Comparison of ENCODE assay signal across 20 mouse cellular contexts in genomic region chr9:121099453-121099852, GRCm38 (mm10).
DNase-seq lines count a peak whose midpoint lies in the region; ATAC-seq lines count a peak whose summit lies in the region.
"Had no signal": no experiment of that assay in that cellular context is flagged by ENCODE, and none has a peak within 500 bp of the region (broad histone marks: within the 10 kb centered on the region; RNA-seq: fewer than 3 reads in every experiment).

No protein-coding gene starts in this region.

- H3K9me3 ChIP-seq in hindbrain, embryonic 12.5 days (replicated peaks), result peaks cover 6% of the 10 kb centered on the region; the same call in 1 of the 2 replicates
- H3K9me3 ChIP-seq in hindbrain, embryonic 11.5 days (ENCODE audit: control insufficient read depth, low read length), result no peaks in the 10 kb centered on the region
- H3K9me3 ChIP-seq in neural tube, embryonic 12.5 days, result no peaks in the 10 kb centered on the region
- H3K9me3 ChIP-seq in forebrain, embryonic 12.5 days, result no peaks in the 10 kb centered on the region
- H3K9me3 ChIP-seq in forebrain, embryonic 16.5 days (ENCODE audit: control insufficient read depth, low read length), result no peaks in the 10 kb centered on the region
- no peaks in the 10 kb centered on the region for H3K9me3 ChIP-seq in intestine, embryonic 15.5 days
- H3K9me3 ChIP-seq: embryonic facial prominence, embryonic 12.5 days; heart, embryonic 10.5 days; hindbrain, embryonic 15.5 days had no signal

- H3K4me2 ChIP-seq in hindbrain, embryonic 12.5 days (replicated peaks), result no peak overlapping the region
- no peak overlapping the region for H3K4me2 ChIP-seq in hindbrain, embryonic 11.5 days (replicated peaks; ENCODE audit: low read depth, low read length)
- H3K4me2 ChIP-seq in neural tube, embryonic 12.5 days (replicated peaks), result no peak overlapping the region
- H3K4me2 ChIP-seq in forebrain, embryonic 12.5 days, result no peak overlapping the region
- H3K4me2 ChIP-seq in forebrain, embryonic 16.5 days (ENCODE audit: low read length), result no peak overlapping the region
- H3K4me2 ChIP-seq in intestine, embryonic 15.5 days (replicated peaks), result no peak overlapping the region
- H3K4me2 ChIP-seq: embryonic facial prominence, embryonic 12.5 days; hindbrain, embryonic 15.5 days had no signal

- H3K27me3 ChIP-seq in hindbrain, embryonic 12.5 days, result no peaks in the 10 kb centered on the region
- no peaks in the 10 kb centered on the region for H3K27me3 ChIP-seq in hindbrain, embryonic 11.5 days (ENCODE audit: control insufficient read depth, insufficient read depth, low read length)
- no peaks in the 10 kb centered on the region for H3K27me3 ChIP-seq in neural tube, embryonic 12.5 days (replicated peaks)
- no peaks in the 10 kb centered on the region for H3K27me3 ChIP-seq in forebrain, embryonic 12.5 days
- H3K27me3 ChIP-seq in forebrain, embryonic 16.5 days (replicated peaks; ENCODE audit: control insufficient read depth, insufficient read depth, low read length), result no peaks in the 10 kb centered on the region
- H3K27me3 ChIP-seq in intestine, embryonic 15.5 days (replicated peaks), result no peaks in the 10 kb centered on the region
- H3K27me3 ChIP-seq: embryonic facial prominence, embryonic 12.5 days; hindbrain, embryonic 15.5 days had no signal

- no peak for DNase-seq in hindbrain, embryonic 11.5 days (ENCODE audit: low spot score)
- DNase-seq in neural tube, embryonic 10.5 days (ENCODE audit: extremely low spot score, low spot score), result no peak
- no peak for DNase-seq in lung, adult 18-20 months
- DNase-seq: adrenal gland, postnatal 10 days; cerebellum, adult 11-12 months; cerebellum, adult 9-10 months; cerebellum, postnatal 25 days; gastrocnemius, postnatal 10 days; heart, adult 18-20 months; heart, postnatal 10 days; heart, postnatal 4 days had no signal

- 67% methylated on average over 10 of the region's 10 CpGs for WGBS in hindbrain, embryonic 12.5 days
- WGBS in hindbrain, embryonic 11.5 days, result 86% methylated on average over 10 of the region's 10 CpGs
- WGBS in neural tube, embryonic 12.5 days, result 79% methylated on average over 10 of the region's 10 CpGs
- WGBS in forebrain, embryonic 12.5 days, result 72% methylated on average over 10 of the region's 10 CpGs
- 60% methylated on average over 10 of the region's 10 CpGs for WGBS in forebrain, embryonic 16.5 days
- 88% methylated on average over 10 of the region's 10 CpGs for WGBS in intestine, embryonic 15.5 days

- H3K9ac ChIP-seq in hindbrain, embryonic 12.5 days, result no peak overlapping the region
- H3K9ac ChIP-seq in hindbrain, embryonic 11.5 days (ENCODE audit: low read depth, low read length), result no peak overlapping the region
- no peak overlapping the region for H3K9ac ChIP-seq in neural tube, embryonic 12.5 days
- H3K9ac ChIP-seq in forebrain, embryonic 12.5 days, result no peak overlapping the region
- H3K9ac ChIP-seq in forebrain, embryonic 16.5 days (replicated peaks; ENCODE audit: low read depth, low read length), result no peak overlapping the region
- H3K9ac ChIP-seq in intestine, embryonic 15.5 days, result no peak overlapping the region
- H3K9ac ChIP-seq: embryonic facial prominence, embryonic 12.5 days; hindbrain, embryonic 15.5 days had no signal

- H3K4me3 ChIP-seq in hindbrain, embryonic 12.5 days, result no peak overlapping the region
- no peak overlapping the region for H3K4me3 ChIP-seq in hindbrain, embryonic 11.5 days (ENCODE audit: low read depth, low read length)
- H3K4me3 ChIP-seq in neural tube, embryonic 12.5 days, result no peak overlapping the region
- no peak overlapping the region for H3K4me3 ChIP-seq in forebrain, embryonic 12.5 days (replicated peaks)
- no peak overlapping the region for H3K4me3 ChIP-seq in forebrain, embryonic 16.5 days (replicated peaks; ENCODE audit: low read length)
- H3K4me3 ChIP-seq in intestine, embryonic 15.5 days (replicated peaks), result no peak overlapping the region
- H3K4me3 ChIP-seq: embryonic facial prominence, embryonic 12.5 days; heart, embryonic 10.5 days; hindbrain, embryonic 15.5 days had no signal

- peak; percentile 63; the same call in 1 of the 2 replicates for ATAC-seq in hindbrain, embryonic 12.5 days (ENCODE audit: low FRiP score)
- ATAC-seq in hindbrain, embryonic 11.5 days (ENCODE audit: low FRiP score), result no peak
- ATAC-seq in neural tube, embryonic 12.5 days (ENCODE audit: low FRiP score, low read depth), result 0 out of 2 replicates have a peak, but pooled peaks have one; percentile 58
- peak; percentile 82 for ATAC-seq in forebrain, embryonic 12.5 days (ENCODE audit: low FRiP score)
- ATAC-seq in forebrain, embryonic 16.5 days, result peak; percentile 57
- no peak for ATAC-seq in intestine, embryonic 15.5 days
- ATAC-seq: inflammation-experienced regulatory T-cells, adult 6 months had no signal

- H3K36me3 ChIP-seq in hindbrain, embryonic 12.5 days, result no peaks in the 10 kb centered on the region
- H3K36me3 ChIP-seq in hindbrain, embryonic 11.5 days (ENCODE audit: control insufficient read depth, insufficient read depth, low read length), result no peaks in the 10 kb centered on the region
- no peaks in the 10 kb centered on the region for H3K36me3 ChIP-seq in neural tube, embryonic 12.5 days
- no peaks in the 10 kb centered on the region for H3K36me3 ChIP-seq in forebrain, embryonic 12.5 days (replicated peaks)
- H3K36me3 ChIP-seq in forebrain, embryonic 16.5 days (ENCODE audit: control insufficient read depth, insufficient read depth), result no peaks in the 10 kb centered on the region
- no peaks in the 10 kb centered on the region for H3K36me3 ChIP-seq in intestine, embryonic 15.5 days
- H3K36me3 ChIP-seq: heart, embryonic 10.5 days; hindbrain, embryonic 15.5 days had no signal

- H3K27ac ChIP-seq in hindbrain, embryonic 12.5 days, result 0 out of 2 replicates have a peak overlapping the region, but pooled peaks have one; percentile 44
- no peak overlapping the region for H3K27ac ChIP-seq in hindbrain, embryonic 11.5 days (ENCODE audit: low read depth, low read length)
- no peak overlapping the region for H3K27ac ChIP-seq in neural tube, embryonic 12.5 days
- peak overlapping the region; percentile 33; the same call in 1 of the 2 replicates for H3K27ac ChIP-seq in forebrain, embryonic 12.5 days
- no peak overlapping the region for H3K27ac ChIP-seq in forebrain, embryonic 16.5 days (ENCODE audit: low read length)
- H3K27ac ChIP-seq in intestine, embryonic 15.5 days, result no peak overlapping the region
- H3K27ac ChIP-seq: embryonic facial prominence, embryonic 12.5 days; heart, embryonic 10.5 days; hindbrain, embryonic 15.5 days had no signal

- no peaks in the 10 kb centered on the region for H3K4me1 ChIP-seq in hindbrain, embryonic 12.5 days
- H3K4me1 ChIP-seq in hindbrain, embryonic 11.5 days (replicated peaks; ENCODE audit: control insufficient read depth, insufficient read depth, low read length), result no peaks in the 10 kb centered on the region
- H3K4me1 ChIP-seq in neural tube, embryonic 12.5 days, result peaks cover 9% of the 10 kb centered on the region; the same call in 1 of the 2 replicates
- peaks cover 12% of the 10 kb centered on the region for H3K4me1 ChIP-seq in forebrain, embryonic 12.5 days
- H3K4me1 ChIP-seq in forebrain, embryonic 16.5 days (replicated peaks; ENCODE audit: control insufficient read depth, insufficient read depth, low read length), result peaks cover 11% of the 10 kb centered on the region; the same call in 1 of the 2 replicates
- H3K4me1 ChIP-seq in intestine, embryonic 15.5 days (replicated peaks), result no peaks in the 10 kb centered on the region
- H3K4me1 ChIP-seq: embryonic facial prominence, embryonic 12.5 days; heart, embryonic 10.5 days had no signal

Comparison
In these comparisons a context has a peak if more than half of its experiments do, and no peak if none do; other contexts are left out.
1. ATAC-seq: peak in hindbrain, embryonic 12.5 days (single experiment), neural tube, embryonic 12.5 days (single experiment), forebrain, embryonic 12.5 days (single experiment) and forebrain, embryonic 16.5 days (single experiment); none in hindbrain, embryonic 11.5 days (single experiment) and intestine, embryonic 15.5 days (single experiment).
2. H3K27ac ChIP-seq: peak in hindbrain, embryonic 12.5 days (single experiment) and forebrain, embryonic 12.5 days (single experiment); none in hindbrain, embryonic 11.5 days (single experiment), neural tube, embryonic 12.5 days (single experiment), forebrain, embryonic 16.5 days (single experiment) and intestine, embryonic 15.5 days (single experiment).